Mouse (Mus musculus): Measurements from ENCODE around the gene Uba1. TPM values are rescaled to one million over a fixed set of nuclear protein-coding genes. Genes with fewer than 3 reads are reported as not detected.

Uba1 gene
- total RNA-seq (2023) = 100 to 1,000 TPM; 166 to 202 TPM

GRCm38 (mm10) chrX:20658026-20658652 lies at the start of gene Uba1:
Gene Uba1 (plus strand): TSS chrX:20658326.

GRCm38 (mm10) chrX:20617176-20617902 lies 40.8 kb upstream of the Uba1 start, which contains the start of the genes Rbm10 and Ndufb11:
Gene Rbm10 (plus strand): TSS chrX:20617503.
Gene Ndufb11 (minus strand): TSS chrX:20617619.

GRCm38 (mm10) chrX:20687519-20688067 lies 29.5 kb downstream of the Uba1 start, which contains the start of gene Cdk16:
Gene Cdk16 (plus strand): TSS chrX:20687954.

GRCm38 (mm10) chrX:20703741-20704290 lies 45.7 kb downstream of the Uba1 start, which contains the start of gene Usp11:
Gene Usp11 (plus strand): TSS chrX:20703906.

Other genes with a start within 250 kb of the Uba1 start
- 1 to 10 TPM; 4.6 to 5.7 TPM for gene Jade3, start 232.6 kb upstream of the Uba1 start, total RNA-seq (2023)
- not detected for gene Rgn, start 108.5 kb upstream of the Uba1 start, total RNA-seq (2023)
- 10 to 100 TPM; 23.9 to 26.2 TPM for gene Rbm10, start 40.8 kb upstream of the Uba1 start, total RNA-seq (2023)
- gene Ndufb11, start 40.7 kb upstream of the Uba1 start, total RNA-seq (2023) = 100 to 1,000 TPM; 105 to 112 TPM
- 10 to 100 TPM; 63.7 to 69.9 TPM for gene Cdk16, start 29.6 kb downstream of the Uba1 start, total RNA-seq (2023)
- 1 to 10 TPM; 3.3 to 4.1 TPM for gene Usp11, start 45.6 kb downstream of the Uba1 start, total RNA-seq (2023)
- 10 to 100 TPM; 76.1 to 77.9 TPM for gene Araf, start 139.5 kb downstream of the Uba1 start, total RNA-seq (2023)
- under 1 TPM in 1 of 2 experiments, not detected in 1; 0.82 TPM for gene Timp1, start 211.8 kb downstream of the Uba1 start, total RNA-seq (2023)